Mouse (Mus musculus): Measurements from ENCODE around the gene Slc25a27. TPM values are rescaled to one million over a fixed set of nuclear protein-coding genes. Genes with fewer than 3 reads are reported as not detected.

The Slc25a27 gene
- polyA plus RNA-seq (2015; fragmentation: Nextera tagmentation; extraction: Ambion mirVana), result 18.3 and 19.8 TPM in 2 replicates

- Histone ChIP-seq H3K4me3 (peak within 1 kb of the TSS; percentile 86), H3K9me3 (replicated peaks) (no peaks in the 10 kb centered on the region), H3K36me3 (no peaks in the 10 kb centered on the region), H3K27ac (peak within 1 kb of the TSS; percentile 72), H3K4me2 (peak within 1 kb of the TSS; percentile 97), H3K9ac (peak within 1 kb of the TSS; percentile 77), H3K27me3 (no peaks in the 10 kb centered on the region), H3K4me1 (replicated peaks) (peaks cover 19% of the 10 kb centered on the region)
- WGBS, result 1% methylated on average over 41 of the region's 41 CpGs
- ATAC-seq (replicated peaks; ENCODE audit: insufficient number of reproducible peaks, insufficient read depth, low FRiP score, low read depth), result peak; percentile 96
Observed at GRCm38 (mm10) chr17:43666576-43667289, at the start of gene Slc25a27. Gene Slc25a27 (minus strand): TSS chr17:43667214.

GRCm38 (mm10) chr17:43716601-43717000, 49.6 kb upstream of the Slc25a27 start:
- no peaks in the 10 kb centered on the region for H3K36me3 ChIP-seq
- peak overlapping the region; percentile 23; the same call in 1 of the 2 replicates for H3K27ac ChIP-seq
- no peak overlapping the region for H3K4me2 ChIP-seq
- no peak overlapping the region for H3K4me3 ChIP-seq
- no peak for ATAC-seq (replicated peaks; ENCODE audit: insufficient number of reproducible peaks, insufficient read depth, low FRiP score, low read depth)
- peaks cover 24% of the 10 kb centered on the region for H3K4me1 ChIP-seq (replicated peaks)
- no peaks in the 10 kb centered on the region for H3K9me3 ChIP-seq (replicated peaks)
- no peaks in the 10 kb centered on the region for H3K27me3 ChIP-seq
- 76% methylated on average over 7 of the region's 7 CpGs for WGBS
- H3K9ac ChIP-seq, result no peak overlapping the region

GRCm38 (mm10) chr17:43714191-43714590, 47.2 kb upstream of the Slc25a27 start:
- ATAC-seq (replicated peaks; ENCODE audit: insufficient number of reproducible peaks, insufficient read depth, low FRiP score, low read depth), result 0 out of 2 replicates have a peak, but pooled peaks have one; percentile 66
- no peak overlapping the region for H3K4me2 ChIP-seq
- H3K4me3 ChIP-seq, result no peak overlapping the region
- no peak overlapping the region for H3K9ac ChIP-seq
- peaks cover 24% of the 10 kb centered on the region for H3K4me1 ChIP-seq (replicated peaks)
- no peaks in the 10 kb centered on the region for H3K9me3 ChIP-seq (replicated peaks)
- peak overlapping the region; percentile 71 for H3K27ac ChIP-seq
- H3K27me3 ChIP-seq, result no peaks in the 10 kb centered on the region
- H3K36me3 ChIP-seq, result peaks cover 8% of the 10 kb centered on the region; the same call in 1 of the 2 replicates
- 9% methylated on average over 3 of the region's 3 CpGs for WGBS

GRCm38 (mm10) chr17:43711557-43712352, 44.7 kb upstream of the Slc25a27 start:
- Histone ChIP-seq H3K27me3 (no peaks in the 10 kb centered on the region), H3K9ac (no peak overlapping the region), H3K4me2 (0 out of 2 replicates have a peak overlapping the region, but pooled peaks have one; percentile 8), H3K36me3 (peaks cover 15% of the 10 kb centered on the region), H3K4me3 (no peak overlapping the region), H3K4me1 (replicated peaks) (peaks cover 23% of the 10 kb centered on the region), H3K27ac (peak overlapping the region; percentile 76), H3K9me3 (replicated peaks) (no peaks in the 10 kb centered on the region)
- WGBS, result 48% methylated on average over 7 of the region's 7 CpGs
- peak; percentile 37; the same call in 1 of the 2 replicates for ATAC-seq (replicated peaks; ENCODE audit: insufficient number of reproducible peaks, insufficient read depth, low FRiP score, low read depth)

- 57% methylated on average over 3 of the region's 3 CpGs for WGBS
Observed at GRCm38 (mm10) chr17:43707254-43707653, 40.2 kb upstream of the Slc25a27 start.

GRCm38 (mm10) chr17:43706749-43707148, 39.7 kb upstream of the Slc25a27 start:
- no peak overlapping the region for H3K9ac ChIP-seq
- WGBS, result 87% methylated on average over 3 of the region's 3 CpGs
- ATAC-seq (replicated peaks; ENCODE audit: insufficient number of reproducible peaks, insufficient read depth, low FRiP score, low read depth), result no peak
- no peaks in the 10 kb centered on the region for H3K27me3 ChIP-seq
- H3K36me3 ChIP-seq, result peaks cover 20% of the 10 kb centered on the region
- H3K4me3 ChIP-seq, result no peak overlapping the region
- H3K9me3 ChIP-seq (replicated peaks), result no peaks in the 10 kb centered on the region
- H3K4me2 ChIP-seq, result no peak overlapping the region
- peak overlapping the region; percentile 44; the same call in 1 of the 2 replicates for H3K27ac ChIP-seq
- H3K4me1 ChIP-seq (replicated peaks), result peaks cover 7% of the 10 kb centered on the region

More at GRCm38 (mm10) chr17:43707254-43707653, 40.2 kb upstream of the Slc25a27 start:
- H3K9me3 ChIP-seq (replicated peaks), result no peaks in the 10 kb centered on the region
- peaks cover 12% of the 10 kb centered on the region for H3K4me1 ChIP-seq (replicated peaks)
- no peak overlapping the region for H3K9ac ChIP-seq
- no peaks in the 10 kb centered on the region for H3K27me3 ChIP-seq
- peak overlapping the region; percentile 44; the same call in 1 of the 2 replicates for H3K27ac ChIP-seq
- peak; percentile 63; the same call in 1 of the 2 replicates for ATAC-seq (replicated peaks; ENCODE audit: insufficient number of reproducible peaks, insufficient read depth, low FRiP score, low read depth)
- no peak overlapping the region for H3K4me3 ChIP-seq
- no peak overlapping the region for H3K4me2 ChIP-seq
- peaks cover 20% of the 10 kb centered on the region for H3K36me3 ChIP-seq

GRCm38 (mm10) chr17:43704216-43704930, 37.4 kb upstream of the Slc25a27 start:
- Histone ChIP-seq H3K4me1 (replicated peaks) (0 out of 2 replicates have a peak, but pooled peaks cover 4% of the 10 kb centered on the region), H3K36me3 (peaks cover 14% of the 10 kb centered on the region), H3K4me2 (no peak overlapping the region), H3K9me3 (replicated peaks) (no peaks in the 10 kb centered on the region), H3K27ac (no peak overlapping the region), H3K27me3 (no peaks in the 10 kb centered on the region), H3K9ac (no peak overlapping the region), H3K4me3 (no peak overlapping the region)
- ATAC-seq (replicated peaks; ENCODE audit: insufficient number of reproducible peaks, insufficient read depth, low FRiP score, low read depth), result no peak
- 86% methylated on average over 12 of the region's 12 CpGs for WGBS

GRCm38 (mm10) chr17:43701060-43701459, 34.0 kb upstream of the Slc25a27 start:
- Histone ChIP-seq H3K4me3 (no peak overlapping the region), H3K4me2 (no peak overlapping the region), H3K27me3 (no peaks in the 10 kb centered on the region), H3K9me3 (replicated peaks) (no peaks in the 10 kb centered on the region), H3K36me3 (peaks cover 12% of the 10 kb centered on the region; the same call in 1 of the 2 replicates), H3K4me1 (replicated peaks) (no peaks in the 10 kb centered on the region), H3K27ac (no peak overlapping the region), H3K9ac (no peak overlapping the region)
- no peak for ATAC-seq (replicated peaks; ENCODE audit: insufficient number of reproducible peaks, insufficient read depth, low FRiP score, low read depth)
- 67% methylated on average over 6 of the region's 6 CpGs for WGBS

GRCm38 (mm10) chr17:43698997-43699649, 32.1 kb upstream of the Slc25a27 start:
- H3K9me3 ChIP-seq (replicated peaks), result no peaks in the 10 kb centered on the region
- peaks cover 26% of the 10 kb centered on the region for H3K36me3 ChIP-seq
- 43% methylated on average over 14 of the region's 14 CpGs for WGBS
- H3K27me3 ChIP-seq, result no peaks in the 10 kb centered on the region
- no peak overlapping the region for H3K4me2 ChIP-seq
- H3K4me1 ChIP-seq (replicated peaks), result no peaks in the 10 kb centered on the region
- ATAC-seq (replicated peaks; ENCODE audit: insufficient number of reproducible peaks, insufficient read depth, low FRiP score, low read depth), result 0 out of 2 replicates have a peak, but pooled peaks have one; percentile 27
- no peak overlapping the region for H3K4me3 ChIP-seq
- no peak overlapping the region for H3K9ac ChIP-seq
- H3K27ac ChIP-seq, result no peak overlapping the region

- Histone ChIP-seq H3K36me3 (peaks cover 53% of the 10 kb centered on the region), H3K9me3 (replicated peaks) (no peaks in the 10 kb centered on the region), H3K4me3 (no peak overlapping the region), H3K27ac (no peak overlapping the region), H3K4me2 (no peak overlapping the region), H3K4me1 (replicated peaks) (peaks cover 4% of the 10 kb centered on the region), H3K27me3 (no peaks in the 10 kb centered on the region), H3K9ac (no peak overlapping the region)
- ATAC-seq (replicated peaks; ENCODE audit: insufficient number of reproducible peaks, insufficient read depth, low FRiP score, low read depth), result no peak
- WGBS, result 81% methylated on average over 9 of the region's 9 CpGs
Observed at GRCm38 (mm10) chr17:43689591-43689990, 22.6 kb upstream of the Slc25a27 start.
